Mouse (Mus musculus) gastrocnemius, postnatal 10 days (tissue): ENCODE data around the gene Aff3. TPM values are rescaled to one million over a fixed set of nuclear protein-coding genes. Genes with fewer than 3 reads are reported as not detected.
A peak's percentile ranks its signal among the peaks of the same experiment; 100 is the strongest.

Source experiments
- DNase-seq: peaks from one replicate; pipeline ENCODE4 v3.0.0; 2021; ENCODE audit warnings: mixed read lengths
- total RNA-seq, 2 experiments: library from RNA; stranded (reverse); gene quantifications; 2 replicates each; pipeline ENCODE4 v1.2.3; 2021

The Aff3 gene
- total RNA-seq, 2 experiments from 2014 or later = 5.0 to 7.4 TPM

DNA sequence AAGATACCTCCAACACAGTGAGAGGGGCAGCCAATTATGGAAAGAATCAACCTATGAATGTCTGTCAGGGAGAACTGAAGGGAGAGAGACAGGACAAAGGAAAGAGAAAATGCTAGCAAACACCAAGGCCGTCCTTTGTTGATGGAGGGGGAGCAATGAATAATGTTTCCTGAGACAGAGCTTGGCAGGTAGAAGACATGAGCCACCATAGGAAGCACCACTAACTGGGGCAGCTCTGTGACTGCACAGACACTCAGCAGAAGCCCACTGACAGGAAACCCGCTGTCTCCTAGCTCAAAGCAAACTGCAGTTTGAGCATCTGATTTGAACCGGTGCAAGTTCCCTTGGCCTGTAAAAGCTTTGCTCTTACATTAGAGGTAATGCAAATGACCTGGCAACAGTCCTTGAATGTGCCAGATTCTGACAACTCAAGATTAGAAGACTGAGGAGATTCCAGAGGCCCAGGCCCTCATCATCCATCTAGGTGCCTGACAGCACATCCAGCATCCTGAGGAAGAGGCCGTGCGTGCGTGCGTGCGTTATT lies 176.0 kb downstream of the Aff3 start:
- DNase-seq = no peak

DNA sequence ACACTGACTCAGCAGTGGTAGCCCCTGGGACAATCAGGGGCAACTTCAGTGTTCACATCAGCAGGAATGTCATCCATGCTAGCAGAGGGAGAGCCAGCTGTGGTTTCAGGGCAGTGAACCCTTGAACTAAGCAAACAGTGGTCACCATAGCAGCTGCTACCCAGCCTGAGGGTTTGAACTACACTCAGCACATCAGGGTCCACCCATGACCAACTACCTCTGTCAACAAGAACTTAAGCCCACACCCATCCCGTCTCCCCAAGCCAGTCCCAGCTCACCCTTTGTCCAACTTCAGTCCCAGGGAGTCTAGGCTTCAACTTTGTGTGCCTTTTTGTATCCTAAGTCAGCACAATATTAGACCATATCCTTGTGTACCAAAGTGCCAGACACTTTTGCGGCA lies 176.9 kb downstream of the Aff3 start:
- DNase-seq = no peak

GRCm38 (mm10) chr1:38483191-38483590 lies 181.6 kb downstream of the Aff3 start:
- DNase-seq = no peak

- no peak for DNase-seq
Measured at GRCm38 (mm10) chr1:38478246-38478743, 186.5 kb downstream of the Aff3 start.

DNA sequence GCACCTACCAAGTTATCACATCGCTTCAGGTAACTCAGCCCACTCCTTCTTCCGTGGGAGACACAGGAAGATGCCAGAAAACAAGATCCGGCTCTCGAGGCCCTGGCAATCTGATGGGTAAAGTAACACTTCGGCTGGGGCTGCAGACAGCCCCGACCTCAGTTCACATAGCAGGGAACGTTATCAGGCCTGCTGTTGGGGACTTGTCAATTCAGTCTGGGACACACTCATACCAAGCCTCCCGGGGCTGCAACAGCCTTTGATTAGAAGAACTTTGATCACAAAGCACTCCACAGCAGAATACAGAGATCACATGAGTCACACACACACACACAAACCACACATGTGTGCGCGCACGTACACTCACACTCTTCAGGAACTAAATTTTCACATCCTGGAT lies 193.9 kb downstream of the Aff3 start:
- no peak for DNase-seq

DNA sequence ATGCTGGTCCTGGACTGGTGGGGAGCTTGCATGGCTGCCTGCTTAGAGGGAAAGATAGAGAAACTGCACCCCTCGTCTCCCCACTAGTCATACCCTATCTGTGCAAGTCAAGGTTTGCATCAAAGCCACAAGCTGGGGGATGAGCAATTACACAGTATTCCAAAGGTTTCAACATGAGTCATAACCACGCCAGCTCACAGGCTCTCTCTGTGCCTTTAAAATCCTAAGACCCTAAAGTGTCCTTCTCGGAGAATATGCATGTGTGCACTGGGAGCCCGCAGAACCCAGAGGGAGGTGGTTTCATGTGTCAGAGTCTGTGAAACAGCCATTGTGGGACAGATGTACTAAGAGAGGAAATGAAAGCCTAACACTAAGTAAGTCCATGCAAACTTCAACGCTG lies 194.6 kb downstream of the Aff3 start:
- no peak for DNase-seq

- DNase-seq = no peak
Measured at GRCm38 (mm10) chr1:38467305-38468083, 197.3 kb downstream of the Aff3 start.

DNA sequence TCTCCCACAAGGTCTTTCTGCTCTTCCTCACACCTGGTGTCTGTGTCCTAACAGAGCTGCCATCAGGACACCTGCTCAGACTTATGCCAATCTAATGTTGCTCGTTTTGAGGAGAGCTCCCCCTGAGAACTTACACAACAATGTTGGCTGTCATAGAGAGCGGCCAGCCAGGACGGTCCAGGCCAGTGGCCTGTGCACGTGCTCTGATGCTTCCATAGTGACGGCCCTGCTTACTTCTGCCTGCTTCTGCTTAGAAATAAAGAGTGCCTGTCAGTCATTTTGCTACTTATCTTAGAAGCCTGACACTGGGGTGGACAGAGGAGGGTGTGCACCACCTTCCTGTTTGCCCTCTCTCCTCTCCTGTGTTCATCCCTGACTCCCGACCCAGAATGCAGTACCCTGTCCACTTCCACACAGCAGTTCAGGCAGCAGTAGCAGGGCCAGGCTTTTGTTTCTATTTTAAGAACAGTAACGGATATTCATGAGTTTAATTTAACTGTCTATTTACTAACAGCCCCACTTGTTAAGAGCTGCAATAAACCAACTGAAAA lies 208.0 kb downstream of the Aff3 start:
- no peak for DNase-seq

- DNase-seq = no peak
Measured at GRCm38 (mm10) chr1:38454921-38455320, 209.8 kb downstream of the Aff3 start.

DNA sequence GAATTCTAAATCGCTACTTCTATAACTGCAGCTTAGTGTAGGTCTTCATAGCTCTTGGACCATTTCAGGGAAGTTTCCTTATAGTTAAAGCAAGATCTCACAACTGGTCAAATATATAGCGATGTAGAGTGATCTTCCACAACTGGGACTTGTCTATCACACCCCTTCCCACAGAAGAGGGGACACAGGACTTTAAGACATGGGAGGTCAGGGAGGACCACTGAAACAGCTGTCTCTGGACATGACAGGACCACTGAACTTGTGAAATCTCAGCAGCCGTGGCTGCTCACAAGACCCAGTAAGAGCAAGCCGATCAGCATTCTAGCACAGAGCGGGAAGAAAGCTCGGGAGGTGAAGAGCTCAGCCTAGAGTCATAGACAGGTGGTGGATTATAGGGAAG lies 213.4 kb downstream of the Aff3 start:
- no peak for DNase-seq

GRCm38 (mm10) chr1:38450677-38451076 lies 214.1 kb downstream of the Aff3 start:
- DNase-seq = peak; percentile 53

DNA sequence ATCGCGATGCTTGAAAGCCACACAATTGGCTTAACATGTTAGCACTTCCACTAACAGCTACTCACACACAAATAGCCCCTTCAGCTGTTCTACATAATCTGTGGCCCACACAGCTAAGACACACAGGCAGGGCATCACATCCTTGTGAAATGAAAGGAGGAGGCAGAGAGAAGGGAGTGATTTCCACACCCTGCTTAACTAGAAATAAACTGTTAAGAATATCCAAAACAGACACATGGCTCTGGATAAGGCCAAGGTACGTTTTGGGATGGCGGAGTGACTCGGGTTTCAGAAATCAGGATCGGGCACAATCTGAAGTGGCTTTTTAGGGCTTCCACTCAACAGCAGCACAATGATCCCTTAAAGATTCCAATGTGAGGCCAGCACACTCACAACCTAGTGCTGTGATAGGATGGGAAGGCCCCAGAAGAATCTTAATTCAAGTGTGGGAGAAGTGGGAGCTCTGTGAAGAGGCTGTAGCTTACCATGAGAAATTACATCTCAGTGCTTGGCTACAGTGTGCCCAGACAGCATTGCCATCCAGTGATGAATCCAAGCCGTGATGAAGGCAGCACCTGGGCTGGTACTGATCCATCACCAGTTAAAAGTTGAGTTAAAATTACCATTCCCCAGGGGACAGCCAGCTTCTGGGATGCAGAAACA lies 214.8 kb downstream of the Aff3 start:
- no peak for DNase-seq

DNA sequence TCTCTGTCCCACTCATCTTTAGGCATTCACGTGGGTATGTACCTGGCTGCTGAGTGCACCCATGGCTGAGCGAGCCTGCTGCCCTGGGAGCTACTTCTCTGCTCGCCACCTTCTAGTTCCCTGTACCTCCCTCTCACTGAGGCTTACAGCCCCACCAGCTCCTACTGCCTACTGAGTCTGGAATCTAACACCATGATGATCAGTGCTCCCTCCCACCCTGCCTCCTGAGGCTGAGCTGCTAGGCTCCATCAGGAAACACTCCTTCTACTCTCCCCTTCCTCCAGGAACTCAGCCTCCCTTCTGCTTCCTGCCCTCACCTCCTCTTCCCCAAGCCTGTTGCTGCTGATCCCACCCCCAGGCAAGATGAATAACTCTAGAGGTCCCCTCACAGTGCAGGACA lies 215.9 kb downstream of the Aff3 start:
- no peak for DNase-seq

GRCm38 (mm10) chr1:38447581-38447980 lies 217.2 kb downstream of the Aff3 start:
- no peak for DNase-seq

DNA sequence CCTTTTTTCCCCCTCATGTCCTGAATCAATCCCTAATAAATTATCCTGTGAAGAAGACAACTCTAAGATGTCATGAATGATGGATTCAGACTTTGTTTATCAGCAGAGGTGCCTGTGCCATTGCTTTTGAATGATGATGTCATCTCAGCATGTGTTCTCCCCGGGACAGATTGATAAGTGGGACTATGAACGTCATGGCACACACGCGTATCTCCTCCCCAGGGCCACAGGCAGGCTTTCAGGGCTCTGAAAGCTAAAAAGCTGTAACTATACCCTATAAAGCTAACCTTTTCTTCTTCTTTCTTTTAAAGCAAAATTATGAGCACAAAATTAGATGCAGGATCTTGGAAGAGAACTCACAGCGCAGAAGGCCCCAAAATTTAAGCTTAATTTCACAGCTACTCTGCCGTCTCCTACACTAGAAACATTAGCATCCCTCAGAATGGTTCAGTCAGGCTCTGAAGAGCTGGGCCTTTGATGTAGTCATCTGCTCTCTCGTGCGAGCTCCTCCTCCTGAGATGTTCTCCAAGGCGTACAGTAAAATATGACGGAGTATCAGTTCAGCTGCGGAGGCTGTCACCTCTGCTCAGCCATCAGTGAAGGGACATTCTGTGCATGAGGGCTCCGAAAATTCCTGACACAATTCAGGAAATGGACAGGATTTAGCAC lies 218.5 kb downstream of the Aff3 start:
- DNase-seq = no peak

GRCm38 (mm10) chr1:38442887-38443286 lies 221.9 kb downstream of the Aff3 start:
- DNase-seq = no peak

- no peak for DNase-seq
Measured at GRCm38 (mm10) chr1:38442479-38442878, 222.3 kb downstream of the Aff3 start.

DNA sequence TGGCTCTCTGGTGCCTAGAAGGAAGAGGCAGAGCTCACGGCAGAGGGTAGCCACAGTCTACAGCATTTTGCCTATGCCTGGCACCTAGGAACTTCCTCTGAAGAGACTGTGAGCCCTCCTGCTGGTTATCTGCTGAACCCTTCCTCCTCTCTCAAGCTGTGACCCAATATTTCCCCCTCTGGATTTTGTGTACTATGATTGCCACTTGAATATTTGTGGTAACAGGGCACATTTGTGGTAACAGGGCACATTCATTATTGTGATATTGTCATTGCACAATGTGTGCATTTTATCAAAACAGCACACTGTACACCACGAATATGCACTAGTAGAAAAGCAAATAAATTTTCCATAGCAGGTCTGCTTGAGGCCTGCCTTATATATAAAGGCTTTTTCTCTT lies 223.0 kb downstream of the Aff3 start:
- no peak for DNase-seq

GRCm38 (mm10) chr1:38440471-38440815 lies 224.3 kb downstream of the Aff3 start:
- DNase-seq = no peak

- DNase-seq = no peak
Measured at GRCm38 (mm10) chr1:38439751-38440470, 224.8 kb downstream of the Aff3 start.

GRCm38 (mm10) chr1:38438447-38438846 lies 226.3 kb downstream of the Aff3 start:
- no peak for DNase-seq

- no peak for DNase-seq
Measured at GRCm38 (mm10) chr1:38437671-38438070, 227.1 kb downstream of the Aff3 start.
